Mouse (Mus musculus): ENCODE measurements at regions not wholly inside any gene's neighbourhood (a gene's known extent, or its start where the extent isn't known, plus 50 kb on each side); places are given as distances from the start of the nearest gene placed in this dataset.
A peak's percentile ranks its signal among the peaks of the same experiment; 100 is the strongest.

DNA sequence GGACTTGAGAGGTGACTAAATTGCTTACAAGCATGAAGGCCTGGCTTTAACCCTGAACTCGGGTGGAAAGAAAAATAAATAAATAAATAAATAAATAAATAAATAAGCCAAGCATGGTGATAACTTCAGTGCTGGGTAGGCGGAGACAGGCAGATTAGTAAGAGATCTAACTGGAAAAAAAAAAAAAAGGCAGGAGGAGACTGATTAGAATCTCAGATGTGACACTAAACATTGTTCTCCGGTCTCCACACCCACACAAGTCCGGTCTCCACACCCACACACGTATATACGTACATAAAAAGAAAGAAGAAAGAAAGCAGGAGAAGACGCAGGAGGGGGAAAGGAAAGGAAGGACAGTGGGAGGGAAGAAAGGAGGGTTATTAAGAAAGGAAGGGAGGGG, 267.8 kb downstream of the Dhx15 start:
- DNase-seq = no peak

DNA sequence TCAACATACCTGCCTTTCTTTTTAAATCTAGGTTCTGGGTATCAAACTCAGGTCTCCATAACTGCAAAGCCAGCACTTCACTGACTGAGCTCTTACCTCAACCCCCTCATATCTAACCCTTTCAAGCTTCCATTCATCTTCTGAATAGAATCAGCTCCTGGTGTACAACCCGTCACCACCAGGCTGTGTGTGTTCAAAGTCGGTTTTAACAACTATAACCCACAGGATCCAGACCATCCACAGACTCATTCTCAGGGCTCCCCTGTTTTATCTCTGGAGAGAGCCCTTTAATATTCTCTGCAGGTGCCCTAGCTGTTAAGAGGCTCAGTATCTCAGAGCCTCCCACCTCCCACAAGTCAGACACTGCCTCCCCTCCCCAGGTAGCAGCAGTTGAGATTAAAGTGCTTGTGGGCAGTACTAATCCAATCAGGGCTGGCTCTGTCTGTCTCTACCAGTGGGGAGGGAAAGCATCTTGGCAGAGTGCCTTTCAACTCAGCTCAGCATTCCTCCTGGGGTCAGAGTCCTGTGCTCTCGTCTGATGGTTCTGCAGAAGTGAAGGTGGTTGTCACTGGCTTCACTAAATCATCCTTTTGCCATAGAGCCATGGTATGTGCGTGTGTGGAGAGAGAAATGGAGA, 272.4 kb downstream of the Dhx15 start:
- DNase-seq = peak; percentile 62

DNA sequence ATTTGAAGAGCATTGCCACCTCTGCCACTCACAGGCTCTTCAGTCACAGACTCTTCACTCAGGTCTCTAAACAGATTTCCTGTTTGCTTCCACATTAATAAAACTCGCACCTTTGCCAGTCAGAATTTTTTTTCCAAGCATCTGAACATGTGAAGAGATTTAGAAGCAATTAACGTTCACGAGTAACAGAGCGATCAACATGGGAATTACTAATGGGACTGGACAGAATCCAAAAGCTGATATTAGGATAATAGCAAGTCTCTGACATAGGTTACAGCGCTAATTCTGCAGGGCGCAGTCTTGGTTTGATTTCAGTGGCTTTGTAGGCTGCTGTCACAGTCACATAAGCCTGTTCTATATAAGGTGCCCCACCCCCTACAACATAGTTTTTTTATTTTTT, 275.6 kb downstream of the Dhx15 start:
- DNase-seq = no peak

DNA sequence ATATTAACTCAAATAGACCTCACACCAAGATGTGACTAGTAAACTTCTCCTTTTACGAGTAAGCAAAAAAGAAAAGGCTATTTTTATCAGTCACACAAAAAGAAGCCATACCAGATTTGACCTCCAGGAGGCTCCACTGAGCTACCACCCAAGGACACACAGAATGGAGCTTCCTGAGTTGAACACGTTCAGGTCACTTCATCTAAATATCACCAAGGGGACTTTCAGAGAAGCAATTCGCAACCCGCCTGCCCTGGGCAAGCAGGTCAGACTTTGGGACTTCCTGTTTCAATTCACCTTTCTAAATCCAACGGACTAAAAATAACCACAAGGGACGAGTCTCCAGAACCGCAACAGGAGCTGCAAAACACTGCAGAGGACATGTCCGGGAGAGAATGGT, 281.5 kb downstream of the Dhx15 start:
- peak; percentile 10 for DNase-seq

DNA sequence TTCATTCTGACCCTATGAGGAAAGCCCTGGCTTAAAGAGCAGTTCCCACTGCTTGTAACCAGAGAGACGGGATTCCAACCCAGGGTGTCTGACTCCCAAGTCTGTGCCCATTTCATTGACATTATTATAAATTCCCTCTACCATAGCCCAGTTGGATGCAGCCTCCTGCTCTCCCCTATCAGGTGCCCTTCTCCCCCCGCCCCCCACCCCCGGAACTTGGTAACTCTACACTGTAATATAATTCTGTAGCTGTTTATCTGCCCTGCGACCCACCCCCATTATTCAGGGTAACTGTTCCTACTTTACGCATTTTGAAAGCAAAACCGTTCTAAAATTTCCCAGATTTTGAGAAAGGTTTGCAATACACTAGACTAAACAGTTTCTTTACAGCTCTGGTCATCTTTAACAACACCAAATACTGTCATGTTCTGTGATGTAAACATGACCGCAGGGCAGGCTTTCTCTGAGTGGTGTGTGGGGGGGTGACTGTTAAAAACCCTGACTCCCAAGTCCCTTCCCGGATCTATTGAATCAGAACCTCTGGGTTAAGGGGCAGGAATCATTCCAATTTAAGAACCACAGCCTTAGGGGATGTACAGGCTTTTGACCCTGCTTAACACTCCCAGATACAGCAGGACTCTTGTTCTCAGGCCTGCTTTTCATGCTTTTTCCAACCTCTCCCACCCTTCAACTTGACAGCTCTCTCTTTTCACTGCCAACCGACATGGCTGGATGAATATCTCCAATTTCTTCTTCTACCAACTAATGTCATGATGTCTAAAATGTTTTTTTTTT, 283.8 kb downstream of the Dhx15 start:
- DNase-seq = no peak

DNA sequence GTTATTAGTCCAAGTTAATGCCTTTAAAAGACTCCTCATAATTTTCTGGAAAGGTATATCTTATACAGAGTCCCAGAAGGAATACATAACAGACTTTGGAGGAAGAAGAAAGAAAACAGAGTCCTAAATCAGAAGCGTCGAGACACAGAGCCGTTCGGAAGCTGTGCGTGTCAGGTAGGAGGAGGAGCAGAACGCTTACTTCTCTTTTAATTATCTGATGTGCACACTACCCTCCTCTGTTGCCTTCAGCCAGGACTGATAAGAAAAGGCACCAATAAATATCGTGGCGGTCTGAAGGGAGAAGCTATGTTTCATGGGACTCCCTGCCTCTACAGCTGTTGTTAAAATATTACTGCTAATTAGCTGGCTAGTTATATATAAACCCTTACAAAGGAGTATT, 296.2 kb downstream of the Dhx15 start:
- DNase-seq = no peak

DNA sequence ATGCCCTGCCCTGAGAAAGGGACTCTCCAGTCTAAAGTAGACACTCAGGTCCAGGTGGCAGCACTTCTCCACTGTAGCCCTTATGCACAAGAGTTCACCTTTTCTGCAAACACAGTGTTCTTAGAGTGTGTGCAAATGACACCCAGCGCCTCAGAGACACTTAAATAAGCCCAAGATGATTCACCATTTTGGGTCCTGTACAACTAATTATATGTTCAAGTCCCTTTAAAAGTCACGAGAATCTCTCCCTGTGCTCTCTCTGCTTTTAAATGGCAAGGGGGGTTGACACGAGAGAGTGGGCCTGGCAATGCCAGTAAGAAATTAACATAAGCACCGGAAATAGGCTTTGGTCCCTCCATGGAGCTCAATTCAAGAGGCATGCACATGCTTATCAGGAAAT, 299.0 kb downstream of the Dhx15 start:
- DNase-seq = no peak

DNA sequence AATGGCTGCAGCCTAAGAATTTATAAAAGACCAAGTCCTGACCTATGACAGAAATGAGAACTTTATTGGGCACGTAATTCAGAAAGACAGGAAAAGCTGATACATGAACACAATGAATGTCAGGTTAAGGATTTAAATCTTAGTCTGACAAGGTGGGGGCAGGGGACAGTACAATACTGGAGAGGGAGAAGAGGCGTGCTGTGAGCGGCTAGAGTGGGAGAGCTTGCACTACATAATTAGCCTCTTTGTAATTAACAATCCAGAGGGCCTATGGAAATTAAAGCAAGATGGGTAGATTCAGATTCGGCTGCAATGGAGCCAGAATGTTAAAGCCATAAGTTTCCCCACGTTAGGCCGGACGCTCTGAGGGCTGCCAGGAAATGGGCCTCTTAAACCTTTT, 301.9 kb downstream of the Dhx15 start:
- DNase-seq = no peak

DNA sequence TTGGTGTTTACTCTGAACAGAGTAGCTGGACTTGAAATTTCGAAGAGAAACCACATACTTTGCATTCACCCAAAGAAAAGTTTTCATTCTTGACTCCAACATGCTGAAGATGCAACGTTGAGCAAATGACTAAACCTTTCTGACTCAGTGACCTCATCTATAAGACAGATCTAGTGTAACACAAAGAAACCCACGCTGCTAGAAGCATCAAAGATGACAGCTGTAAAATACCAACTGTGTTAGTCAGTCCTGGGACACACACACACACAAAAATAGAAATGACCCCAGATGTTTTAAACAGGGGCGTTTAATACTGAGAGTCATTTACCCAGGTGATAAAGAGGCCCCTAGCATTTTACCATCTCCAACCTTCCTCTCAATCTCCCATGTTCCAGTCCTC, 307.7 kb downstream of the Dhx15 start:
- DNase-seq = no peak

DNA sequence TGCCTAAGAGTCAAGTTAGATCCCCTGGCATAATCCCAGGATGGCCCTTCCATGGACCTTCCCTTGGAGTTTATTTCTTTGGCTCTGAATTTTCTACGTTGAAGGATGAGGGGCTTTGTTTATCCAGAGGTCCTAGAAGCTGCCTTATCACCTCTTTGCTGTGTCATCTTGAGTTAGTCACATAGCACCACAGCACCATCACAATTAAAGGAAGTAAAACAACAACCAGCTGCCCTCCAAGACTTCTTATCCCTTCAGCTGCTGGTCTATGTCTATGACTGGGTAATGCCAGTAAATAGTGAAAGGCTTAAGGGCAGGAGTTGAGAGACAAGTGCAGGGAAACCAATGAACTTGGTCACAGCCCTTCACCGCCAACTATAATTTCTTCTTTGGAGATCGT, 308.1 kb downstream of the Dhx15 start:
- DNase-seq = no peak

DNA sequence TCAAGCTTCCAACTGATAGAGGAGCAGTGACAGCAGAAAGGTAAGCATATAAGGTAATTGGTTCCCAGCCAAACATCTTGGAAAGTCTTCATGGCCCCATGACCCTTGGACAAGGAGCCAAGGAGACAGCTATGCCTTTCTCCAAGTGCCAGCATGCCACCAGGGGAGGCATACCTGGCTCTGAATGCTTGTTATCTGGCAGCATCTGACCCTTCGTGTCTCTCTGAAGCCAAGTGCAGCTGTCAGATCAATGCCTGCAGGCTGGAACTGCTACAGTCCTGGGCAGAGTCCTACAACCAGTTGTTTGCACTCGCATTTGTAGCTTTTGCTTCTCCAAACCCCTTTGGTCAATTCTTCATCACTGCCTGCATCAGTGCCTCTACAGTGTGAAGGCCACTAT, 309.3 kb upstream of the Ppargc1a start:
- no peak for DNase-seq

DNA sequence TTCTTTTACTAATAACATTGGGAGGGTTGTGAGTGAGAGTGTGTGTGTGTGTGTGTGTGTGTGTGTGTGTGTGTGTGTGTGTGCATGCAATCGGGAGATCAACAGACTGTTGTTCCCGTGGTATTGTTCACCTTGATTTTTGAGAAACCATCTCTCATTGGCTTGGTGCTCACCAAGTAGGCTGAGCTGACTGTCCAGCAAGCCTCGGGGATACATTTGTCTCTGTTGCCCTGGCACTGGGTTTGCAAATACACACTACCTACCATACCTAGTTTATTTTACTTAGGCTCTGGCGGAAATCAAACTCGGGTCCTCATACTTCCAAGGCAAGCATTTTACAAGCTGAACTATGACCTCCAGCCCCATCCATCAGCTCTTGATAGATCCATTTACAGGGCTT, 306.0 kb upstream of the Ppargc1a start:
- DNase-seq = no peak

DNA sequence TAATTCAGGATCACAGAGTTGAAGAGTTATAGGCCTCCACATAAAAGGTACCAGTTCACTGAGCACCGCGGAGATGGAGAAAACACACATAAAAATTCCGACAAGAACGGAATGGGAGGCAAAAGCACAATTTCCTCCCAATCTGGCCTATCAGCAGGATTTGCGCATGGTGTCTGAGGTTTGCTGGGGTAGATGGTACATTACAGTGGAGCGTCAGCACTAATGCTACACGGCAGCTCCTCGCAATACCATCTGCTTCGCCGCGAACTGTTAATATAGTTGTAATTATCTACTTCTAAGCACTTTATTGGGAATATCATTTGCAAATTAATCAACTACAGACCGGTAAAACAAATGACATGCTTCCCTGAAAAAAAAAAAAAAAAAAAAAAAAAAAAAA, 304.2 kb upstream of the Ppargc1a start:
- DNase-seq = no peak

DNA sequence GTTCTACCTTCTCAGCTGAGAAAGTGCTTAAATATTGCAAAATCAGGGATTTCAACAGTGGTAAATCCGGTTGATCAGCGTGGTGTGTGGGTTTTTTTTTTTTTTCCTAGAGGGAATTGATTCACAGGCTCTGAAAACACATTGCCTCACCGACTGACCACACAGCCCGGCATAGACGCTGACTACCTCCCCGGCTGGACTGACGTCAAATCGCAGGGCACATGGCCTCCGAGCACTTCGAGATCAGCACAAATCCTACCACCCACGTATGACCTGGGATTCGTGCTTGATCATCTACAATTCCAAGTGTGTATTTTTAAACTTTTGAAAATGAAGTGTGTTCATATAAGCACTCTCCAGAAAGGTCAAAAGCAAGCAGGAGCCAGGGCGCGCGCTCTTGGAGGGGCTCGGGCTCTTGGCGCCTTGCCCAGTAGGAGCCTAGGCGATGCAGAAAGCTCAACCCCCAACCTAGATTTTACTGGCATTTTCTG, 300.7 kb upstream of the Ppargc1a start:
- peak; percentile 21 for DNase-seq

DNA sequence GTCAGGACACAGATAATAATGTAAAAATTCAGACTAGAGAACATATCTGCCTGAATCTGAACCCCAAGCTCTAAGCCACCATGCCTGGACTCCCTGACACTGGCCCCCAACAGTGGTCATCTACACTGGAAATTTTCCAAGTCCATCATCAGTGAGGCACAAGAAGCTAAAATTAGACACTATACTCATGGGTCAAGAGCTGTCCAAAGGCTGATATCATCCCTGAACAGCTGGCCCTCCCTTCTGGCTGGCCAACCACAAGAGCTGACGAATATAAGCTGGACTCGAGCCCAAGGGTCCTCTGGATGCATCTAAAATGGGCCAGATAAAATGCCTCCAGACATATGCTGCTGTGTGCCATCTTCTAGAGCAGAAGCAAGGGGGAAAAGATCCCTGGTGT, 298.5 kb upstream of the Ppargc1a start:
- DNase-seq = no peak

DNA sequence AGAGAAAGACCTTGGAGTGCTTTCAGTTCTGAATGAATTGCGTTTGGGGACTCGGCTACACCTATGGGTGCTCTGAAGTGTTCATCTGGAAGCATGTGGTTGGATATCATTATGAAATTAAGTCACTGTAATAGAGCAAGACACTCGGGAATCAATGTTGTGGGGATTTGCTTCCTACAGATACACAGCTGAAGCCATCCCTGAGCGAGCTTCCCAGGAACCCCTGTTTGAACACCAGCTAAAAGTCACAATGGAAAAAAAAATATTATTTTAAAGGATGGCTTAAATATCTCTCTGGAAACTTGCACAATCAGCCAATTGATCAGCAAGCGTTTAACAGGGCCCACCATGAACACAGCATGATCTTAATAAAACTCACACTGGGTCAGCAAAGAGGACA, 293.0 kb upstream of the Ppargc1a start:
- no peak for DNase-seq

DNA sequence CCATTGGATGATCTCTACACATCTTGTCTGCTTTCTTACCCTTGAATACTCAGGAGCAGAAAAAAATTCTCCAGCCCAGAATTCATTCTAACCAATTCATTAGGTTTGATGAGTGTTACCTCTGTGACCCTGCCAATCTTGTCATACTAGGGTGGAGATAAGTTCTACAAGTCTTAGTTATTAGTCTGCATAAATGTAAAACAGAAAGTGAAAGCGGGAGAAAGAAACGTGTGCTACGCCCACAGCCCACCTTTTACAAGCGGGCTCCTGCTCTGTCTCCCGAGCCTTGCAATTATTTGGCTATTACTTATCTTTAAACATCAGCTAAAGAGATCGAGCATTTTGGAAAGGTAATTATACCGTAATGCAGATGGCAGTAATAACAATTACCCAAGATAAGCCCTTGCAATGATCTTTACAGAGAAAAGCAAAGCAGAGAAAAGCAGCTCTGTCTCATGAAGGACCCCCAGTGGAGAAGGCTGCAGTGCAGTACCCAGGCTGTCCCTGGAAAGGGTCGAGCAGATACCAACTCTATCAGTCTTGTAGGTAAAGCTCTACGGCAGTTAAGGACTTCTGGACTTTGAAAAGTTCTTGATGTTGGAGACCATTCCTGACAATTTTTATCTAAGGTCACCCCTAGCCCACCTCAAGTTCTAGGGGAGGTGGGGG, 286.1 kb upstream of the Ppargc1a start:
- no peak for DNase-seq

DNA sequence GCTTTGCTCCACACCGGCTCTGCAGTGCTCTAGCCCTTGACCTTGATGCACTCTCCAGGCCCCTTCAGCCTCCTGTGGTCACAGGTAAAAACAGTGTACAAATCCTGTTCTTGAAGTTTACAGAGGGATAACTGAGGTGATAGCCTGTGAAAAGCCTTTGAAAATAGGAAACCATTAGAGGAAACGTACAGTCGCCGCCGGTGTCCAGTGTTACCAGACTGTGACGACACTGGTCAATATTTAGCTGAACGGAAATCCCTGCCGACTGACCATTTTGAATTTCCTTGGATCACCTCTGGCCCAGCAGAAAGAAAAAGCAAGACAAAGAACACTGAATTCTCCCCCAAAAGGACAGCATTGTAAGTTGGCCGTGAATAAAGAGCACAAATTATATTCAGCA, 282.6 kb upstream of the Ppargc1a start:
- no peak for DNase-seq

DNA sequence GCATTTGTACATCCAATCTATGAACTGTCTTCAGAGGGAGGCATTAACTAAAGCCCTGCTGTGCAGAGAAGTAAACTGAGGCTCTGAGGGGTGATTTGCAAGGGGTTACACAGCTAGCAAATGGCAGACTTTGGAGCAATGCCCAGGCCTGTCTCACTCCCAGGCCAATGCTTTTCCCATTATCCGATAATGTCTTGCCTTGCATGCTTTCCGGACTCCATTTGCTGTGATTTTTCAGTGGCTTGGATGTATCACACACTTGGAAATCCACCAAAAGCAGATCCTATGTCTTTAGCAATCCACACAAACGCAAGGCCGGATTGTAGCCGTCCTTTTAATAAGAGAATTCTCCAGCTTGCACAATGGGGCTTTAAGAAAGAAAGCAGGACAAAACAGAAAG, 281.7 kb upstream of the Ppargc1a start:
- DNase-seq = no peak

DNA sequence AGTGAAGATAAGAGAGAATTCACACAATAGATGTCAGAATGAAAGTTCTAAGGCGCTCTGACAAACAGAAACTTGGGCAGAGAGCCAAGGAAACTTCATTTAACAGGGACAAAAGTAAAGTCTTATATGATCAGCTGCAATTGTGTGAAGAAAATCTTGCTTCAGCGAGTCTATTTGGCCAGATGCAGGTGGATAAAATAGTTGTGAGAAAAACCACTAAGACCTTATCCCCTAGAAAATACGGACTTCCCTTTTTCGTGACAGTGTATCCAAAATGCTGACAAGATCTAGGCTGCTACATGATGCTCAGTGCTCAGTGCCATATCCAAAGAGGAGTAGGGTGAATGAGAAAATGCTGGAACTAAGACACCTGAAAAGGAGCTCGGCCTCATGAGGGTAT, 274.7 kb upstream of the Ppargc1a start:
- no peak for DNase-seq

DNA sequence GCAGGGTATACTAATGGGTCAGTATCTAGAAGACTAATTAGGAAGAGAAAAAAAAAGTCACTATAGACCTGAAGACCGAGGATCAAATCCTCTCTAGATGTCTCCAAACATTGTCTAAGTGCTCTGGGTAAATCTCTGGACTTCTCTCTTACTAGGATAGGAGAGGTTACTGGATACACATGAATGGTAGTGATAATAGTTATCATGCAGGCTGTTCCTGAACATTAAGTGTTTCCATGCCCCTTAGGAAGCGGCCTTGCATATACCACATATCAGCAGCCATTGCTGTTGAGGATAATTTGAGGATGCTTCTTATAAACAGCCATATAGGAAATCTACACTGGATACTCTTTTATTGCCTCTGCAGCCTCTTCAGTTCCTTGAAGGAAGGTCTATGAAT, 274.2 kb upstream of the Ppargc1a start:
- DNase-seq = no peak

DNA sequence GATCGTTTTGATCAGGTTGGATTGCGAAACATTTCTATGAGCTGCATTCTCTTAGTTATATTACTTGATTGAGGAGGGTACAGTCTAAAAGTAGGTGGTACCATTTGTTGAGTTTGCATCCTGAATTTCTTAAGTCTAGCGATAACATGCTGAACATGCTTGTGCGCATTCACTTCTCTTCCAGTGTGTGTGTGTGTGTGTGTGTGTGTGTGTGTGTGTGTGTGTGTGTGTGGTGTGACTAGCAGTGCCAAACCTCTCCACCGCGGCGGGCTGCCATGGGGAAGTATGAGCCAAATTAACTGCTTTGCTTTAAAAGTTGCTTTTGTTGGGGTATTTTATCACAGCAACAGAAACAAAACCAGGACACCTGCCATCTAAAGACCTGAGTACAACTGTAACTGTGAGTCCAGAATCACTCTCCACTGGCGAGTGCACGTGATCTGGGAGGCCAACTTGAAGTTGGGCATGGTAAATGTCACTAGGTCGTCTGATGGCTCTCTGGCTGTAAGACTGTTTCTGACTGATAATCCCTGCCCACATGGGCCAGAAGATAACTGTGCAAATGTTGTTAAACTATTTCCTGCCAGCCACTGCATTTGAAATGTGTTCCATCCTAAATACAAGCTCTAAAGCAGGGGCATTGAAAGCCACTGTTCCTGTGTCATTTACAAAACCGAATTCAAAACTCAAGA, 273.3 kb upstream of the Ppargc1a start:
- DNase-seq = no peak

DNA sequence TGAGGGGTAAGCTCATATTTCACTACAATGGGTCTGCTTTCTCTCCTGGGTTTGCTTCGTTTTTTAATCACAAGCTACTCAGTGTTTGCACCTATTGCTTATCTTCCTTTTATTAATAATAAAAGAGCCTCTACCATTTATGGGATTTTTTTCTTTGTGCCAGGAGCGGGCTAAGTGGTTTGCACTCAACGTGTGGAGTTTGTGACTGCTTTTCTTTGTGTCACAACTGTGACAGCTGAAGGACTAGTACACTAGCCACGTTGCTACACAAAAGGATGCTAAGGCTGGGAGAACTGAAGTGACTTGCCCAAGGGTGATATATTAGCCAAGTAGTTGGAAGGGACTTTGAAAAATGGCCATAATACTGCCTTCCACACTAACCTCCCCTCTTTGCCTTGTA, 271.8 kb upstream of the Ppargc1a start:
- DNase-seq = no peak

DNA sequence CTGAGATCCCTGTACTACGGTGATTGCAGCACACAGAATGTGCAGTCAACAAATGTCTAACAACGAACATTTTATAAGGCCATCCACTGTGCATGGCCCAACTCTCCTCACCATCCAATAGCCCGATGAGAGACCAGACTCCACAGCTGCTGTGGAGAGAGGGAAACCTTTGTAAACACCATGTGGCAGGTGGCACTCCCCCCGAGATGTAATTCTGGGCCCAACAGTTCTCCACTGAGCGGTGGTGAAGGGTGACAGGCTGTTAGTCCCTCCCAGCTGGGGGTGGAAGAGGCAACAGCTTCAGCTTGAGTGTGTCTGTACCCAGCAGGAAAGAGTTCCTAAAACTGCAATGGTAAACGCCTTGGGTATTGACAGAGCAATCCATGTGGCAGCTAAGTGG, 263.0 kb upstream of the Ppargc1a start:
- DNase-seq = no peak
